Mouse (Mus musculus) kidney, adult 2 months (tissue): Measurements from ENCODE around the gene Bcl7b. TPM values are rescaled to one million over a fixed set of nuclear protein-coding genes. Genes with fewer than 3 reads are reported as not detected.
"Not testable (repeated sequence)": the region's sequence is repeated elsewhere in the genome, so short reads cannot be mapped to it uniquely, and the experiment has no call there.

Experiments used
- DNase-seq: peaks from one replicate; pipeline ENCODE4 v3.0.0; 2021
- H3K27ac ChIP-seq: fragments of 200-500 bp; 2 replicates; pipeline ENCODE4 v1.5.1; 2012; ENCODE audit warnings: low read depth, low read length, control low read depth, inconsistent platforms; ENCODE audit not compliant: insufficient read depth
- H3K27me3 ChIP-seq: fragments of 200-500 bp; replicated peaks from 2 replicates; pipeline ENCODE4 v1.6.1; 2012; ENCODE audit warnings: mild to moderate bottlenecking, moderate library complexity, low read length, inconsistent platforms; ENCODE audit not compliant: control insufficient read depth, insufficient read depth
- H3K36me3 ChIP-seq: fragments of 200-500 bp; 2 replicates; pipeline ENCODE4 v1.6.1; 2012; ENCODE audit warnings: mild to moderate bottlenecking, moderate library complexity, low read length, inconsistent platforms; ENCODE audit not compliant: control insufficient read depth, insufficient read depth
- H3K4me1 ChIP-seq: fragments of 200-500 bp; 2 replicates; pipeline ENCODE4 v1.6.1; 2011; ENCODE audit warnings: low read length; ENCODE audit not compliant: control insufficient read depth, insufficient read depth
- H3K4me3 ChIP-seq: fragments of 200-500 bp; 2 replicates; pipeline ENCODE4 v1.5.1; 2011; ENCODE audit warnings: mild to moderate bottlenecking, low read depth, low read length, control low read depth; ENCODE audit not compliant: insufficient read depth
- CTCF ChIP-seq: fragments of 200-500 bp; conservative IDR thresholded peaks from 2 replicates; pipeline ENCODE4 v1.5.1; 2011; ENCODE audit warnings: low read depth, mild to moderate bottlenecking, control low read depth, low read length, moderate library complexity, mixed read lengths; ENCODE audit not compliant: insufficient read depth, insufficient read length
- POLR2A ChIP-seq: fragments of 200-500 bp; IDR thresholded peaks from one replicate; pipeline ENCODE4 v1.6.1; 2011; ENCODE audit warnings: low read depth, low read length, control low read depth
- WGBS: fragments of 180-500 bp; shearing (Covaris S2); methylation state at CpG from one replicate; pipeline ENCODE4 v1.1.7; 2018; 5-methylcytosine and 5-hydroxymethylcytosine counted together
- polyA plus RNA-seq: library from polyadenylated mRNA; depleted of rRNA; stranded (reverse); fragments of >200 nt; gene quantifications from 2 replicates; pipeline ENCODE4 v1.2.3, GENCODE M21; 2012; rRNA removed

Gene Bcl7b
- polyA plus RNA-seq, 1 experiment, result 47.9 TPM

GRCm38 (mm10) chr5:135208197-135208596 is 40.1 kb downstream of the Bcl7b start:
- DNase-seq, result no peak
- peaks cover 11% of the 10 kb centered on the region for H3K36me3 ChIP-seq
- WGBS, result 95% methylated on average over 1 of the region's 1 CpGs
- H3K4me3 ChIP-seq, result no peak overlapping the region
- H3K27me3 ChIP-seq, result no peaks in the 10 kb centered on the region
- no peak overlapping the region for H3K27ac ChIP-seq
- TF ChIP-seq CTCF (0 out of 2 replicates have a peak, but pooled peaks have one; percentile 9), POLR2A (no peak)
- no peaks in the 10 kb centered on the region for H3K4me1 ChIP-seq

- Histone ChIP-seq H3K4me3 (no peak overlapping the region), H3K27ac (no peak overlapping the region), H3K4me1 (no peaks in the 10 kb centered on the region), H3K27me3 (no peaks in the 10 kb centered on the region), H3K36me3 (peaks cover 9% of the 10 kb centered on the region)
- 87% methylated on average over 6 of the region's 6 CpGs for WGBS
- DNase-seq, result no peak
- no peak for TF ChIP-seq CTCF
- TF ChIP-seq POLR2A, result no peak
Measured at GRCm38 (mm10) chr5:135216871-135217270, 48.8 kb downstream of the Bcl7b start.

- H3K27ac ChIP-seq, result no peak overlapping the region
- DNase-seq, result no peak
- no peaks in the 10 kb centered on the region for H3K4me1 ChIP-seq
- no peak for TF ChIP-seq POLR2A
- no peak for TF ChIP-seq CTCF
- H3K36me3 ChIP-seq, result peaks cover 9% of the 10 kb centered on the region
- H3K27me3 ChIP-seq, result no peaks in the 10 kb centered on the region
- no peak overlapping the region for H3K4me3 ChIP-seq
Measured at GRCm38 (mm10) chr5:135220941-135221340, 52.9 kb downstream of the Bcl7b start.

GRCm38 (mm10) chr5:135222066-135222465 is 54.0 kb downstream of the Bcl7b start:
- peaks cover 14% of the 10 kb centered on the region for H3K36me3 ChIP-seq
- H3K4me3 ChIP-seq, result no peak overlapping the region
- H3K4me1 ChIP-seq, result no peaks in the 10 kb centered on the region
- 92% methylated on average over 7 of the region's 7 CpGs for WGBS
- H3K27me3 ChIP-seq, result no peaks in the 10 kb centered on the region
- TF ChIP-seq CTCF, result no peak
- no peak for TF ChIP-seq POLR2A
- no peak overlapping the region for H3K27ac ChIP-seq
- no peak for DNase-seq

GRCm38 (mm10) chr5:135224169-135224568 is 56.1 kb downstream of the Bcl7b start:
- Histone ChIP-seq H3K4me3 (no peak overlapping the region), H3K4me1 (no peaks in the 10 kb centered on the region), H3K27me3 (no peaks in the 10 kb centered on the region), H3K27ac (no peak overlapping the region), H3K36me3 (peaks cover 15% of the 10 kb centered on the region)
- TF ChIP-seq POLR2A (no peak), CTCF (no peak)
- no peak for DNase-seq
- 90% methylated on average over 3 of the region's 3 CpGs for WGBS

- not testable (repeated sequence) for H3K27me3 ChIP-seq, DNase-seq, H3K4me1 ChIP-seq, H3K4me3 ChIP-seq, H3K27ac ChIP-seq
- WGBS, result 98% methylated on average over 4 of the region's 4 CpGs
- H3K36me3 ChIP-seq, result peaks cover 21% of the 10 kb centered on the region
Measured at GRCm38 (mm10) chr5:135225879-135226278, 57.8 kb downstream of the Bcl7b start.

GRCm38 (mm10) chr5:135230186-135230585 is 62.1 kb downstream of the Bcl7b start:
- no peak for DNase-seq
- H3K4me1 ChIP-seq, result no peaks in the 10 kb centered on the region
- no peaks in the 10 kb centered on the region for H3K27me3 ChIP-seq
- TF ChIP-seq CTCF (no peak), POLR2A (no peak)
- no peak overlapping the region for H3K27ac ChIP-seq
- 87% methylated on average over 4 of the region's 4 CpGs for WGBS
- H3K36me3 ChIP-seq, result peaks cover 19% of the 10 kb centered on the region
- H3K4me3 ChIP-seq, result no peak overlapping the region

Other genes starting within 250 kb of the Bcl7b start
- 33.7 and 38.0 TPM in 2 replicates for gene Mettl27, start 235.9 kb upstream of the Bcl7b start, polyA plus RNA-seq
- gene Cldn4, start 221.3 kb upstream of the Bcl7b start, polyA plus RNA-seq, result 37.5 and 44.1 TPM in 2 replicates
- 26.7 and 36.7 TPM in 2 replicates for gene Cldn3, start 182.1 kb upstream of the Bcl7b start, polyA plus RNA-seq
- gene Abhd11, start 159.1 kb upstream of the Bcl7b start, polyA plus RNA-seq, result 111 and 121 TPM in 2 replicates
- 3.9 and 4.1 TPM in 2 replicates for gene Stx1a, start 144.8 kb upstream of the Bcl7b start, polyA plus RNA-seq
- 47.3 and 63.3 TPM in 2 replicates for gene Dnajc30, start 104.1 kb upstream of the Bcl7b start, polyA plus RNA-seq
- 50.4 and 50.7 TPM in 2 replicates for gene Bud23, start 103.3 kb upstream of the Bcl7b start, polyA plus RNA-seq
- 7.3 and 8.7 TPM in 2 replicates for gene Vps37d, start 90.0 kb upstream of the Bcl7b start, polyA plus RNA-seq
- 144 and 170 TPM in 2 replicates for gene Mlxipl, start 78.4 kb upstream of the Bcl7b start, polyA plus RNA-seq
- 10.1 and 10.2 TPM in 2 replicates for gene Tbl2, start 18.6 kb upstream of the Bcl7b start, polyA plus RNA-seq
- gene Baz1b, start 19.0 kb downstream of the Bcl7b start, polyA plus RNA-seq, result 16.5 and 18.7 TPM in 2 replicates
- gene Fzd9, start 82.9 kb downstream of the Bcl7b start, polyA plus RNA-seq, result 0.67 and 0.83 TPM in 2 replicates
- gene Fkbp6, start 181.8 kb downstream of the Bcl7b start, polyA plus RNA-seq, result 0.07 and 0.08 TPM in 2 replicates
- gene Trim50, start 185.0 kb downstream of the Bcl7b start, polyA plus RNA-seq, result 0.06 TPM in 1 of 2 replicates, not detected in the other
- 23.6 and 27.1 TPM in 2 replicates for gene Nsun5, start 201.7 kb downstream of the Bcl7b start, polyA plus RNA-seq
- gene Pom121, start 226.3 kb downstream of the Bcl7b start, polyA plus RNA-seq, result 10.1 and 12.6 TPM in 2 replicates